Mouse (Mus musculus) forebrain, embryonic 10.5 days (tissue): ENCODE data around the gene Syne3. TPM values are rescaled to one million over a fixed set of nuclear protein-coding genes. Genes with fewer than 3 reads are reported as not detected.
A peak's percentile ranks its signal among the peaks of the same experiment; 100 is the strongest.

Experiments used
- DNase-seq: peaks from one replicate; pipeline ENCODE4 v3.0.0-alpha.2; 2017; ENCODE audit warnings: low spot score; ENCODE audit errors: extremely low spot score
- H3K27ac ChIP-seq: fragments of 300-500 bp; sonication (generic); 2 replicates; pipeline ENCODE4 v1.5.1; 2016; ENCODE audit warnings: mild to moderate bottlenecking
- H3K27me3 ChIP-seq: fragments of 300-500 bp; sonication (generic); 2 replicates; pipeline ENCODE4 v1.6.1; 2016; ENCODE audit warnings: mild to moderate bottlenecking; ENCODE audit not compliant: poor library complexity, severe bottlenecking
- H3K36me3 ChIP-seq: fragments of 300-500 bp; sonication (generic); replicated peaks from 2 replicates; pipeline ENCODE4 v1.6.1; 2016; ENCODE audit warnings: mild to moderate bottlenecking, moderate library complexity
- H3K4me1 ChIP-seq: fragments of 300-500 bp; sonication (generic); 2 replicates; pipeline ENCODE4 v1.6.1; 2016
- H3K4me3 ChIP-seq: fragments of 300-500 bp; sonication (generic); 2 replicates; pipeline ENCODE4 v1.5.1; 2016; ENCODE audit warnings: mild to moderate bottlenecking, moderate library complexity
- H3K9me3 ChIP-seq: fragments of 300-500 bp; sonication (generic); 2 replicates; pipeline ENCODE4 v1.6.1; 2016; ENCODE audit warnings: mild to moderate bottlenecking, moderate library complexity
- WGBS: fragments of 180-500 bp; shearing (Covaris S2); methylation state at CpG from one replicate; pipeline ENCODE4 v1.1.7; 2016; 5-methylcytosine and 5-hydroxymethylcytosine counted together
- polyA plus RNA-seq: library from polyadenylated mRNA; unstranded; fragments of >200 nt; fragmentation: Nextera tagmentation; extraction: Ambion mirVana; gene quantifications from 2 replicates; pipeline ENCODE4 v1.2.1, GENCODE M21; 2016

Syne3 gene
- polyA plus RNA-seq, 1 experiment from 2014 or later: 0.10 TPM

DNA sequence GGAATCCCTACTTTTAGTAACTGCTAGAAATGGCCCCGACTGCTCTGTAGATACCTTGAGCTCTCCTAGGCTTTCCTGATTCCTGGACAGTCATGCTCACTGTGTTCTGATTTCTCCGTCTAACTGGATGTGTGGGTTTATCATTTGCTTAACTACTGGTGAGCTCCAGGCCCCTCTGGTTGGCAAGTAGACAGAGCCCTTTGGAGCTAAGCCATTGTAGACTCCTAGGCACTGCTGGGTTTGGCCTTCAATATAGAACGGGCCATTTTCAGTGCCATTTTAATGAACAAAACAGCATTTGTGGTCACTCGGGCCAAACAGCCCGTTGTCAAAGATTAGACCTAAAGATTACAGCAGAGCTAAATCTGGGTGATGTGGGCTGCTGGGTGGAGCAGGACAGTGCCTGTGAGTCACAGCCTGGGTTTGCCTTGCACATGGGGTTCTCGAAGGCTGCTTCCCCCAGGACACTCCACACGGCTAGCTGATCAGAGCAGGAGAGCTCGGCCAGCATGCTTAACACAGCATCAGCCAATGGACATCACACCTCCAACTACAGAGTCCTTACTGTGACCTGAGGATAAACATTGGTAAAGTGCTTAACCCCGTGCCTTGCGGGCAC, 17.4 kb downstream of the Syne3 start:
- Histone ChIP-seq H3K9me3 (no peaks in the 10 kb centered on the region), H3K27me3 (peaks cover 5% of the 10 kb centered on the region; the same call in 1 of the 2 replicates), H3K4me1 (peaks cover 11% of the 10 kb centered on the region), H3K4me3 (no peak overlapping the region), H3K36me3 (no peaks in the 10 kb centered on the region), H3K27ac (no peak overlapping the region)
- no peak for DNase-seq
- WGBS: 87% methylated on average over 10 of the region's 10 CpGs

DNA sequence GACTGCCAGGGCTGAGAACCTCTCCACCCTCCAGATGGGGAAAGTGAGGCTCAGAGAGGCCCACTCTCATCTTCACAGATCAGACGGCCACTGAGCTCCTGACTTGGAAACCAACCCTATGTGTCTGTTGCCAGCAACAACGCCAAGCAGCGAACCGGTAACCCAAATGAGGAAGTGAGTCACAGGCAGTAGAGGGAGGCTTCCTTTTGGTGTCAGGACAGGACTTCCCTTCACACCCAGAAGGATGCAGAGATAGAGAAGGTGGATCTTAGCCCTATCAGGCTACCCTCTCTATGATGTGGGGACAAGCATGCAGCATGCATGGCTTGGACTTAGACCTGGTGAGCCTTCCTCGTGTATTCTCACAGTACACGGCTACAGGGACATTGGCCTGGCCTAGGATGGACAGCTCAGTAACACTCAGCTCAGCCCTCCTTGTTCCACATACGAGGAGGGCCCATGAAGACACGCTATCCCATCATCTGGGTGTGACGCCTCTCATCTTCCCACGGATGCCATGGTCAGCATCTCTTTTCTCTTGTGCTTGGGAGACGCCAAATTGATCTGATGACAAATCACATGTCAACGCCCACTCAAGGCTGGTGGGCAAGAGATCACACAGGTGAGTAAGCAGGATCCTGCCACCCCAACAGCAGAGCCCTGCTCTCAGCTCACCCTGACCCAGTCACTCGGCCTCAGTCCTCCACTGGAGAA, 18.7 kb downstream of the Syne3 start:
- Histone ChIP-seq H3K4me1 (peaks cover 11% of the 10 kb centered on the region), H3K27ac (no peak overlapping the region), H3K27me3 (peaks cover 5% of the 10 kb centered on the region; the same call in 1 of the 2 replicates), H3K36me3 (no peaks in the 10 kb centered on the region), H3K4me3 (no peak overlapping the region), H3K9me3 (no peaks in the 10 kb centered on the region)
- WGBS: 89% methylated on average over 13 of the region's 13 CpGs
- no peak for DNase-seq

DNA sequence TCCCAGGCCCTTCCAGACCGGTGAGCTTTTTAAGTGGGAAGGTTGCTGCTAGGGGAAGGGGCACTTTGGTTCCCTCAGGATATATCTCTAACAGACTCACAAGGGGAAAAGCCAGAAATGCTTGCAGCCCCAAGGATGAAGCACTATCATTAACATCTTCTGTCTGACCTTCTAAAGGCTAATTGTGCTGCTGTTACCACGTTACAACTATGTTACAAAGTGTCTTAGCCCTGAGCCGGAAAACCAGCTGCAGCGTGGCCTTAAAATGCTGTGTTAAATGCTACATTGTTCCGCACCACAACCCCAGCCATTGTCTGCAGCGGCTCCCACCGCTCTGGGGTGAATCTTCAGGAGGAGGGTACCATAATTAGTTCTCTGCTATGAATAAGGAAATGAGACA, 21.7 kb downstream of the Syne3 start:
- Histone ChIP-seq H3K4me1 (peaks cover 14% of the 10 kb centered on the region), H3K9me3 (0 out of 2 replicates have a peak, but pooled peaks cover 4% of the 10 kb centered on the region), H3K27me3 (no peaks in the 10 kb centered on the region), H3K27ac (no peak overlapping the region), H3K4me3 (no peak overlapping the region), H3K36me3 (no peaks in the 10 kb centered on the region)
- no peak for DNase-seq
- 68% methylated on average over 7 of the region's 7 CpGs for WGBS

DNA sequence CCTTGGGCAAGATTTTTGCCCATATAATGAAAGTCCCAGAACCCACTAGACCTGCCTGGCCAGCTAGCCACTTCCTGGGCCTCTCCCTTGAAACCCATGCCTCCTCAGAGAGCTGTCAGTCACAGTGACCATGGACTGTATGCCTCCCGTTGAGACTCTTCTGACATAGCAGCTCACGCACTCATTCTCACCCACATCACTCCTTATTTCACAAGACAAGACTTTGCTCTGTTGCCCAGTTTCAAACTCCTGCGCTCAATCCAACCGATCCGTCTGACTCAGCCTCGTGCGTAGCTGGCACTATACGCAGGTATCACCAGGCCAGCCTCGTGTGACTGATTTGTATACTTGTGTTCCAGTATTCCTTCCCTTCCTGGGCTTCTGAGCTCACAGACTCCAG, 22.8 kb downstream of the Syne3 start:
- H3K36me3 ChIP-seq: no peaks in the 10 kb centered on the region
- DNase-seq: no peak
- WGBS: 95% methylated on average over 9 of the region's 9 CpGs

DNA sequence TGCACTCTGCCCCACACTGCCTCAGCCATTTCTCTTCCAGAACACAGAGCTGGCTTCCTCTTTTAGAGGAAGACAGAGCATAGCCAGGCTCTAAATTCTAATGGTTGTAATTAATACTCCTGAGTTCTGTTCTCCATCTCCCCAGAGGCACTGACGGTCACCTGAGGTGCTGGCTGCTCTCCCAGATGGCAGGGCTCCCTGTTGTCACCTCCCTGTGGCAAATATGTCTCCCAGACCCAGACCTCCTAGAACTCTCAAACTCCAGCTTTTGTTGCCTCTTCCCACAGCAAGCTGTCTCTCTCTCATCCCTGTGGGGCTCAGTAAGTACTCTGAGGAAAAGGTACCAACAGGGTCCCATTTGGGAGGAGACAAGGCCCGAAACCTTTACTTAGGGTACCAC, 23.6 kb downstream of the Syne3 start:
- no peak for DNase-seq
- no peaks in the 10 kb centered on the region for H3K27me3 ChIP-seq
- H3K4me1 ChIP-seq: peaks cover 15% of the 10 kb centered on the region
- 90% methylated on average over 2 of the region's 2 CpGs for WGBS
- 0 out of 2 replicates have a peak, but pooled peaks cover 4% of the 10 kb centered on the region for H3K9me3 ChIP-seq
- H3K4me3 ChIP-seq: no peak overlapping the region
- no peaks in the 10 kb centered on the region for H3K36me3 ChIP-seq
- no peak overlapping the region for H3K27ac ChIP-seq

More for the DNA sequence above, 22.8 kb downstream of the Syne3 start:
- 0 out of 2 replicates have a peak, but pooled peaks cover 4% of the 10 kb centered on the region for H3K9me3 ChIP-seq
- peaks cover 15% of the 10 kb centered on the region for H3K4me1 ChIP-seq
- H3K27ac ChIP-seq: no peak overlapping the region
- no peak overlapping the region for H3K4me3 ChIP-seq
- no peaks in the 10 kb centered on the region for H3K27me3 ChIP-seq

DNA sequence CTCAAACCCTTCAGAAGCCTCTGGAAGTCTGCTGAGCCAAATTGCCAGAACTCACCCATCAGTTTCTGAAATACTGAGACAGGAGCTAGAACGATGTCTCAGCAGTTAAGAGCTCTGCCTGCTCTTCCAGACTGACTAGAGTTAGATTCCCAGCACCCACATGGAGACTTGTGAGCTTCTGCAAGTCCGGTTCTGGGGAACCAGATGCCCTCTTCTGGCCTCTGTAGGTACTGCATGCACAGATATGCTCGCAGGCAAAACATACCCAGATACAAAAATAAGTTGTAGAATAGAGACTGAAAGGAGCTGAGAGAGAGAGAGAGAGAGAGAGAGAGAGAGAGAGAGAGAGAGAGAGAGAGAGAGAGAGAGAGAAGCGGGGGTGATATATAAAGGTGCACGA, 24.5 kb downstream of the Syne3 start:
- H3K4me3 ChIP-seq: no peak overlapping the region
- 77% methylated on average over 5 of the region's 5 CpGs for WGBS
- H3K9me3 ChIP-seq: 0 out of 2 replicates have a peak, but pooled peaks cover 4% of the 10 kb centered on the region
- no peak overlapping the region for H3K27ac ChIP-seq
- no peaks in the 10 kb centered on the region for H3K27me3 ChIP-seq
- H3K4me1 ChIP-seq: peaks cover 15% of the 10 kb centered on the region
- no peaks in the 10 kb centered on the region for H3K36me3 ChIP-seq
- no peak for DNase-seq

DNA sequence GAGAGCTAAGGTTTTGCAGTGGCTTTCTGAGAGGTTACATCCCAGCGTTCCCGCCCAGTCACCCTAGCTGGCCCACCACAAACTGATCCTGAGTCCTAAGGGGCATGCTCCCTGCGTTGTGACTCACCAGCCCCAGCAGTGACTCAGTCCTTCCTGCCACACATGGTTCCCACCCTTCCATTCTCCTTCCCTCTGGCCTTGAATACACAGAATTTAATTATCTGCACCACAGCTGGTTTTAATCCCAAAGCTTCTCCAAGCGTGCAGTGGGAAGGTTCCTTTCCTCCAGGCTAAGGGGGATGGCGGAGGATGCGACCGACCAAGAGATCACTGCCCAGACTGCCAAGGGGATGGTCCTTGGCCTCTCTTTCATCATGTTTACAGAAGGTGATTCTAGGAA, 26.1 kb downstream of the Syne3 start:
- peaks cover 23% of the 10 kb centered on the region for H3K4me1 ChIP-seq
- DNase-seq: peak; percentile 23
- no peaks in the 10 kb centered on the region for H3K27me3 ChIP-seq
- H3K9me3 ChIP-seq: 0 out of 2 replicates have a peak, but pooled peaks cover 4% of the 10 kb centered on the region
- H3K36me3 ChIP-seq: no peaks in the 10 kb centered on the region
- peak overlapping the region; percentile 62 for H3K27ac ChIP-seq
- H3K4me3 ChIP-seq: no peak overlapping the region
- WGBS: 50% methylated on average over 7 of the region's 7 CpGs

DNA sequence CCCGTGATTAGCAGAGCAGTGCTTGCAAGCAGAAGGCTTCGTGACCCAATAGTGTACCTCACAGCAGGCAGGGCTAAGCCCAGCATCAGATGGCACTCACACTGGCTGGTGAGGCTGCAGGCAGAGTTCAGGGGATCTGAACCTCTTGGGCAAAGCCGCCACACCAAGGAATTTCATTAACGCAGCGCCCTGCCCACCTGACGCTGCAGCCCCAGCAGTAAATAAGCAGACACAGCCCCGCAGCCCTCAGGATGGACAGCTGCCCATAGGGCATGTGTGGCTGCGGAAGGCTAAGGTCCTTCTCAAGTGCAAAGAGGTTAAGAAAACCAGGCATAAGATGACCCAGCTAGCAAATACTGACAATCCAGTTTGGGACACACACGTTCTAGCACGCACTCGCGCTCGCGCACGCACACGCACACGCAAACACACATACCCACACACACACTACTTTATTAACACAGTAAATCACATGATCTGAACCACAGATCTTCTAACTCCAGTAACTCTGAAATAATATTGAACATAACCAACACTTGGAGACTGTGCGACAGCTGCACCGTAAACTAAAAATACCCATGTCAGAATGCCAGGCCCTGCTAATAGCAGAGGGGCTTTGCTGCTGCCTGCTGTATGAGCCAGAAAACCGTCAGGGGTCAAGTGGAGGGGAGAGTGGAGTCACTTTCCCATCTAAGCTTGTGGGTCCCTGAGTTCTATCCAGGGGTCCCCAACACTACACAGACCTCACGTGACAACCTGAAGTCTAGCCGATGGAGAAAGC, 30.5 kb downstream of the Syne3 start:
- Histone ChIP-seq H3K27ac (peak overlapping the region; percentile 79), H3K36me3 (peaks cover 2% of the 10 kb centered on the region; the same call in 1 of the 2 replicates), H3K9me3 (peaks cover 5% of the 10 kb centered on the region; the same call in 1 of the 2 replicates), H3K4me1 (peaks cover 42% of the 10 kb centered on the region), H3K4me3 (peak overlapping the region; percentile 24), H3K27me3 (no peaks in the 10 kb centered on the region)
- DNase-seq: peak; percentile 36
- WGBS: 62% methylated on average over 22 of the region's 22 CpGs

DNA sequence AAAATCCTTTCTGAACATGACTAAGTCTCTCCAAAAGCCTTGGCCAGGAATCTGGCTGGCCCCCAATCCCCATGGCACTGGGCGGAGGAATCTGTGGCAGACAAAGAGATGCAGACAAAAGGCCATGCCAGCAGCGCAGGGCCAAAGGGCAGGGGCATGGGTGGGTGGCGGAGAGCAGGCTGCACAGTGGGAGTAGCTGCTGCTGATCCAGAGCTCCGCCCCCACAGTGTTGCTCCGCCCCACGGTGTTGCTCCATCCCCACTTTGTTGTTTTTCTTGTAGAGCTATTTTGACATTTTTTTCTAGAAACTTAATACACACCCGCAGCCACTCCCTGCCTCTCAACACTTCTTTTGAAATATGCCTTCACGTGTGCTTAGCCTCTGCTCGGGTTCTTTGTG, 31.2 kb downstream of the Syne3 start:
- H3K27ac ChIP-seq: peak overlapping the region; percentile 79
- 6% methylated on average over 9 of the region's 9 CpGs for WGBS
- H3K4me3 ChIP-seq: peak overlapping the region; percentile 24
- peak; percentile 58 for DNase-seq
- peaks cover 2% of the 10 kb centered on the region; the same call in 1 of the 2 replicates for H3K36me3 ChIP-seq
- peaks cover 5% of the 10 kb centered on the region; the same call in 1 of the 2 replicates for H3K9me3 ChIP-seq
- H3K4me1 ChIP-seq: peaks cover 35% of the 10 kb centered on the region
- H3K27me3 ChIP-seq: no peaks in the 10 kb centered on the region

DNA sequence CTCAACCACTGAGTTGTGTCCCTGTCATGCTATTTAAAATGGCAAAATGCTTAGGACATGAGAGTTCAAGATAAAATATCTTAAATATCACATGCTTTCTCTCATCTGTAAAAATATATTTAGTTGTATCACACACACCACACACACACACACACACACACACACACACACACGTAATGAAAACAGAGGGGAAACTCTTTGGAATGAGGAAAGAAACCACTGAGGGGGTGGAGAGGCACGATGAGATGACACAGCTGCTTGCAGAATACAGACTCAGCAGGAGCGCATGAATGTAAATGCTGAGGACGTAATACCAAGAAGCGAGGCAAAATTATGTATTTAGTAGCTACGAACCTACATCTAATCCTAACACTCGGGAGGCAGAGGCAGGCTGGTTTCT, 32.7 kb downstream of the Syne3 start:
- H3K9me3 ChIP-seq: peaks cover 5% of the 10 kb centered on the region; the same call in 1 of the 2 replicates
- H3K27ac ChIP-seq: no peak overlapping the region
- peaks cover 2% of the 10 kb centered on the region; the same call in 1 of the 2 replicates for H3K36me3 ChIP-seq
- H3K4me3 ChIP-seq: no peak overlapping the region
- no peak for DNase-seq
- no peaks in the 10 kb centered on the region for H3K27me3 ChIP-seq
- 92% methylated on average over 7 of the region's 7 CpGs for WGBS
- H3K4me1 ChIP-seq: peaks cover 29% of the 10 kb centered on the region

DNA sequence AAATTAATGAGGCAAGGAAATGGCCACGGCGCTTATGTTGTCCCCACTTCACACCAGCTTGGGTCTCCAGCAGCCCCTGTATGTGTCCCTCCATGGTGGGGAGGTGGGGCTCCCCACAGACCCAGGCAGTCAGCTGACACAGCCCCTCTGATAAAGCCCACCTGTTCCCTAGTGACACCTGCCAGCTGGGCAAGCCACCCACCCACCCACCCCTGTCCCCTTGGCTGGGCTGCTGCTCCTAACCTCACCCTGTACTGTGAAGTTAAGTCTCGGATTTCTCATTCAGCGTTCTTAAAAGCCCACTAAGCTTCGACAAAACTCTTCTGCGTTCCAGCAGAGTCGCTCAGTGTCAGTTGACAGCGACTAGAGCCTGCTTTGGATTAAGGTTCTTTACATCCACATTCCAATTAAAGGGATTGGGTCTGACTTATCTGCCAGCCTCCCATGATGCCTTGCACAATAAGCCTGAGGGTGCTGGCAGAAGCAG, 33.2 kb downstream of the Syne3 start:
- Histone ChIP-seq H3K36me3 (peaks cover 2% of the 10 kb centered on the region; the same call in 1 of the 2 replicates), H3K4me1 (peaks cover 29% of the 10 kb centered on the region), H3K27me3 (no peaks in the 10 kb centered on the region), H3K9me3 (peaks cover 5% of the 10 kb centered on the region; the same call in 1 of the 2 replicates), H3K4me3 (no peak overlapping the region), H3K27ac (peak overlapping the region; percentile 41; the same call in 1 of the 2 replicates)
- no peak for DNase-seq
- WGBS: 32% methylated on average over 8 of the region's 8 CpGs

DNA sequence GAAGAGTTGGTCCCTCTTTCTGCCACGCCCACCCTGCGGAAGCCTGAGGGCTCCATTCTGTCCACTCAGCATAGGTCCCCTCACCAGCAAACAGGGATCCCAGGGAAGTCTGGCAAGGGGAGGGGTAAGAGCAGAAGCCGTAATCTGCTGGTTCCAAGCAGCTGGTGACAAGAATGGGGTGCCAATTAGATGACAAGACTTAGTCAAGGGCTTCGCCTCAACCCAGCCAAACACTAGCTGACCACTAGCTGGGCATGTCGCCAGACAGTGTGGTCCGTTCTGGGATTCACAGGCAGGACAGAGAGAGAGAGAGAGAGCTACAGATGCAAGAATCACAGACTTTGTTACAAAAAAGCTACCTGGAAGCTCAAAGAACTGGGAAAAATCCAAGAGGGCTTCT, 36.7 kb downstream of the Syne3 start:
- WGBS: 88% methylated on average over 6 of the region's 6 CpGs
- H3K27ac ChIP-seq: no peak overlapping the region
- H3K9me3 ChIP-seq: peaks cover 5% of the 10 kb centered on the region; the same call in 1 of the 2 replicates
- DNase-seq: no peak
- H3K4me3 ChIP-seq: no peak overlapping the region
- H3K27me3 ChIP-seq: no peaks in the 10 kb centered on the region
- H3K4me1 ChIP-seq: peaks cover 15% of the 10 kb centered on the region
- H3K36me3 ChIP-seq: peaks cover 2% of the 10 kb centered on the region; the same call in 1 of the 2 replicates
